Mouse (Mus musculus): ENCODE data around the gene Ankrd65. TPM values are rescaled to one million over a fixed set of nuclear protein-coding genes. Genes with fewer than 3 reads are reported as not detected.
"Not testable (repeated sequence)": the region's sequence is repeated elsewhere in the genome, so short reads cannot be mapped to it uniquely, and the experiment has no call there.

Gene Ankrd65
- not detected for polyA plus RNA-seq (2012; fragmentation: generic; extraction: Trizol)

DNA sequence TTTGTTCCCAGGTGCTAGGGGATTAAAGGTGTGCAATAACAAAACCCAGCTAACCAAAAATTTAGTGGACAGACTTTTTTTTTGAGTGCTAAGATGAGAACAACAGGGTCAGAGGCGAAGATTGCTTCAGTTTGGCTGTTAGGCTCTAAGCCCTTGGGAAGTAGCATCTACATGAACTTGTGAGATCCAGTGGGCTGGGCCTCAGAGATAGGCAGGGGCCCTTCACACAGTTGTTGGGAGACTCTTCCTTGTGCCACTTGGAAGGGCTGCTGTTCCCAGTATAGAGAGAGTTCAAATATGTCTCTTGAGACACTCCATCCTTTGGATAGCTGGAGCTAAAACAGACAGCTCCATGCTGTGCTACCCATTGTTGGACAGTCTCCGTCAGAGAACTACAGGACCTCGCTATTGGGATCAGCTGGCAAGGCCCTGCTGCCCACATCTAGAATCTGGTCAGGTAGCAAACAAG lies at the start of gene Ankrd65:
Gene Ankrd65 (plus strand): TSS at position 419 of the 469 bp plus-strand sequence.
- Histone ChIP-seq H3K4me3 (no peak within 1 kb of the TSS), H3K36me3 (ENCODE audit: control insufficient read depth, insufficient read depth) (no peaks in the 10 kb centered on the region), H3ac (ENCODE audit: control insufficient read depth, insufficient read length) (no peak within 1 kb of the TSS), H3K79me2 (ENCODE audit: control insufficient read depth, insufficient read depth) (no peaks in the 10 kb centered on the region), H3K27me3 (ENCODE audit: control insufficient read depth, insufficient read depth, insufficient read length) (peaks cover 15% of the 10 kb centered on the region), H3K4me2 (ENCODE audit: low read depth) (no peak within 1 kb of the TSS)
- TF ChIP-seq TCF12 (IDR thresholded peaks at IDR 0.05; ENCODE audit: insufficient read depth, poor library complexity, severe bottlenecking) (no peak), CEBPB (IDR thresholded peaks at IDR 0.05; ENCODE audit: insufficient read depth, poor library complexity, severe bottlenecking) (no peak), MYOG (IDR thresholded peaks at IDR 0.05; ENCODE audit: control insufficient read depth in 1 of 3, insufficient read depth in 1 of 3, insufficient read length in 2 of 3, low read depth in 2 of 3) (no peak), POLR2AphosphoS2 (IDR thresholded peaks at IDR 0.05; ENCODE audit: insufficient read length, low read depth) (no peak), MYOD1 (IDR thresholded peaks at IDR 0.05; ENCODE audit: control insufficient read depth in 1 of 3, insufficient read length in 2 of 3, low read depth in 2 of 3) (no peak), SRF (IDR thresholded peaks at IDR 0.05; ENCODE audit: control insufficient read depth, insufficient read length, low read depth) (no peak), REST (IDR thresholded peaks at IDR 0.05; ENCODE audit: insufficient read depth, insufficient read length) (no peak), E2F4 (IDR thresholded peaks at IDR 0.05; ENCODE audit: insufficient read depth) (no peak), MAX (IDR thresholded peaks at IDR 0.05; ENCODE audit: low read depth) (no peak), POLR2A (IDR thresholded peaks at IDR 0.05; ENCODE audit: insufficient read length, low read depth) (no peak), USF1 (IDR thresholded peaks at IDR 0.05; ENCODE audit: low read depth) (no peak), TCF3 (IDR thresholded peaks at IDR 0.05; ENCODE audit: insufficient read length, low read depth) (no peak)

DNA sequence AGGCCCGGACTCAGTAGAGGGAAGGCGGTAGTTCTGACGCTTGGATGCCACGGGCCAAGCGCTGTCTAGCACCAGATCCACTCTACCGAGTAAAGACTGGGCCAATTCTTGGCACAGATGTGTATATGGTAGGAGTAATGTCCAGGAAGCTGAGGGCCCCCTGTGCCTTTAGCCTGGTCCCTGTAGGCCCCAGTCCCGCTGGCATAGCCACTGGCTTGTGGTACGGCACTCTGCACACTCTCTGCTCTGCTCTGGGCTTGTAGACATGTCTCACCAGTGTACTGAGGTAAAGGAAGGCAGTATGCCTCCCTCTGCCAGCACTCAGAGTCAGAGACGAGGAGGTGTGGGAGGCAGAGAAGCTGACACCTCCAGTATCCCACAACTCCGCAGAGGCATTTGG lies 49.6 kb upstream of the Ankrd65 start:
- not testable (repeated sequence) for H3K4me2 ChIP-seq (ENCODE audit: low read depth); H3K27me3 ChIP-seq (ENCODE audit: control insufficient read depth, insufficient read depth, insufficient read length); H3K79me2 ChIP-seq (ENCODE audit: control insufficient read depth, insufficient read depth); H3ac ChIP-seq (ENCODE audit: control insufficient read depth, insufficient read length); H3K4me3 ChIP-seq
- H3K36me3 ChIP-seq (ENCODE audit: control insufficient read depth, insufficient read depth) = peaks cover 18% of the 10 kb centered on the region

DNA sequence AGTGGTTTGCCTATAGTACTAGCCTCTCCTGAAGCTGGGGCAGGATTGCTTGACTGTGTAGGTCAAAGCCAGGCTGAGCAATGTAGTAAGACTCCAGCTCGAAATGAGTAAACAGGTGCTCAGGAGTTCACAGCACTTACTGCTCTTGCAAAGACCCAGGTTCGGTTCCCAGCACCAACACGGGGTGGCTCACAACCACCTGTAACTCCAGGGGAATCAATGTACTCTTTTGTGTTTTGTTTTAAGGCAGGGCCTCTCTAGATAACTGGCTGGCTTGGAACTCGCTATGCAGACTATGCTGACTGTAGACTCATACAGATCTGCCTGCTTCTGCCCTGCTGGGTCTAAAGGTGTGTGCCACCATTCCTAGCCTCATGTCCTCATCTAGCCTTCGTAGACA lies 47.6 kb upstream of the Ankrd65 start:
- Histone ChIP-seq H3ac (ENCODE audit: control insufficient read depth, insufficient read length) (no peak overlapping the region), H3K36me3 (ENCODE audit: control insufficient read depth, insufficient read depth) (peaks cover 15% of the 10 kb centered on the region), H3K27me3 (ENCODE audit: control insufficient read depth, insufficient read depth, insufficient read length) (no peaks in the 10 kb centered on the region), H3K4me3 (no peak overlapping the region), H3K4me2 (ENCODE audit: low read depth) (no peak overlapping the region), H3K79me2 (ENCODE audit: control insufficient read depth, insufficient read depth) (no peaks in the 10 kb centered on the region)
- TF ChIP-seq POLR2AphosphoS2 (IDR thresholded peaks at IDR 0.05; ENCODE audit: insufficient read length, low read depth) (no peak), MAX (IDR thresholded peaks at IDR 0.05; ENCODE audit: low read depth) (no peak), MYOG (IDR thresholded peaks at IDR 0.05; ENCODE audit: control insufficient read depth in 1 of 3, insufficient read depth in 1 of 3, insufficient read length in 2 of 3, low read depth in 2 of 3) (no peak), TCF12 (IDR thresholded peaks at IDR 0.05; ENCODE audit: insufficient read depth, poor library complexity, severe bottlenecking) (no peak), TCF3 (IDR thresholded peaks at IDR 0.05; ENCODE audit: insufficient read length, low read depth) (no peak), POLR2A (IDR thresholded peaks at IDR 0.05; ENCODE audit: insufficient read length, low read depth) (no peak), CEBPB (IDR thresholded peaks at IDR 0.05; ENCODE audit: insufficient read depth, poor library complexity, severe bottlenecking) (no peak), SRF (IDR thresholded peaks at IDR 0.05; ENCODE audit: control insufficient read depth, insufficient read length, low read depth) (no peak), USF1 (IDR thresholded peaks at IDR 0.05; ENCODE audit: low read depth) (no peak), MYOD1 (IDR thresholded peaks at IDR 0.05; ENCODE audit: control insufficient read depth in 1 of 3, insufficient read length in 2 of 3, low read depth in 2 of 3) (no peak), E2F4 (IDR thresholded peaks at IDR 0.05; ENCODE audit: insufficient read depth) (no peak), REST (IDR thresholded peaks at IDR 0.05; ENCODE audit: insufficient read depth, insufficient read length) (no peak)

DNA sequence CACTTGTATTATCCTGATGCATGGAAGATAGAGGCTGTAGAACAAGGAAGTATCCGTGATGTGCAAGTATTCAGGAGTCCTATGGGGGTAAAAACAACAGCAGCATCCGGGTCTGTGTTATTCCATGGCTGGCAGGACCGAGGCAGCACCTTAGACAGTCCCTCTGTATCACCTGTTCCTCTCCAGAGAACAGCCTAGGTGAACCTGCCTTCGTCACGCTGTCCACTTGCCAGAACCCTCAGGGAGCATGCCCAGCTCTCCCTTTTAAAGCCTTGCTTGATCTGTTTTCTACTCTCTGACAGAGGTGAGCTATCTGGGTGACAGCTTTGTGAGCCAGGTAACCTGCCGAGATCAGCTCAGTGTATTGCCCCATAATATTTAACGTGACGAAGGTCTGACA lies 45.8 kb upstream of the Ankrd65 start:
- Histone ChIP-seq H3K4me2 (ENCODE audit: low read depth) (no peak overlapping the region), H3ac (ENCODE audit: control insufficient read depth, insufficient read length) (no peak overlapping the region), H3K79me2 (ENCODE audit: control insufficient read depth, insufficient read depth) (no peaks in the 10 kb centered on the region), H3K4me3 (no peak overlapping the region), H3K27me3 (ENCODE audit: control insufficient read depth, insufficient read depth, insufficient read length) (no peaks in the 10 kb centered on the region), H3K36me3 (ENCODE audit: control insufficient read depth, insufficient read depth) (peaks cover 29% of the 10 kb centered on the region)
- no peak for TF ChIP-seq SRF (IDR thresholded peaks at IDR 0.05; ENCODE audit: control insufficient read depth, insufficient read length, low read depth)
- TF ChIP-seq REST (IDR thresholded peaks at IDR 0.05; ENCODE audit: insufficient read depth, insufficient read length) = no peak
- TF ChIP-seq MAX (IDR thresholded peaks at IDR 0.05; ENCODE audit: low read depth) = no peak
- TF ChIP-seq MYOG (IDR thresholded peaks at IDR 0.05; ENCODE audit: control insufficient read depth in 1 of 3, insufficient read depth in 1 of 3, insufficient read length in 2 of 3, low read depth in 2 of 3) = no peak
- TF ChIP-seq TCF3 (IDR thresholded peaks at IDR 0.05; ENCODE audit: insufficient read length, low read depth) = no peak
- no peak for TF ChIP-seq E2F4 (IDR thresholded peaks at IDR 0.05; ENCODE audit: insufficient read depth)
- no peak for TF ChIP-seq TCF12 (IDR thresholded peaks at IDR 0.05; ENCODE audit: insufficient read depth, poor library complexity, severe bottlenecking)

DNA sequence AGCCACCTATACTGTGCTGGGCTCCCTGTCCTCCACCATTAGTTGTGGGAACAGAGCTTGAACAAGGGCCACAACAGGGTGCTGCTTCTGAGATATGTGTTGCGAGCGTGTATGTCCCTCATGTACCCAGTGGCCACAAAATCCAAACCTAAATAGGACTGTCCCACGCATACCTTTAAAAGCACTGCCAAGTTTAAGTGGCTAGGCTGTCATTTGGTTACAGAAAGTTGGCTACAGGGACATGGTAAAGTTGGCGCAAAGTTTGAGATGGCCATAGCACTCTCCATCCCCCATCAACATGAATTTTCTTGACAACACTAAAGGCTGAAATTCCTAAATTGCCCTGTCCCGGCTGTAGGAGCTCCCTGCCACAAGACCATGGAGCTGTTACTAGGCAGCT lies 45.1 kb upstream of the Ankrd65 start:
- Histone ChIP-seq H3K79me2 (ENCODE audit: control insufficient read depth, insufficient read depth) (no peaks in the 10 kb centered on the region), H3K4me2 (ENCODE audit: low read depth) (no peak overlapping the region), H3K27me3 (ENCODE audit: control insufficient read depth, insufficient read depth, insufficient read length) (no peaks in the 10 kb centered on the region), H3ac (ENCODE audit: control insufficient read depth, insufficient read length) (no peak overlapping the region), H3K4me3 (no peak overlapping the region), H3K36me3 (ENCODE audit: control insufficient read depth, insufficient read depth) (peaks cover 33% of the 10 kb centered on the region)
- TF ChIP-seq SRF (IDR thresholded peaks at IDR 0.05; ENCODE audit: control insufficient read depth, insufficient read length, low read depth) = no peak
- TF ChIP-seq POLR2AphosphoS2 (IDR thresholded peaks at IDR 0.05; ENCODE audit: insufficient read length, low read depth) = no peak
- TF ChIP-seq MYOG (IDR thresholded peaks at IDR 0.05; ENCODE audit: control insufficient read depth in 1 of 3, insufficient read depth in 1 of 3, insufficient read length in 2 of 3, low read depth in 2 of 3) = no peak
